Comparison of ENCODE assay signal across 8 mouse cellular contexts in genomic region chr17:57096623-57096920, GRCm38 (mm10). TPM values are rescaled to one million over a fixed set of nuclear protein-coding genes. Genes with fewer than 3 reads are reported as not detected.
DNase-seq lines count a peak whose midpoint lies in the region; ATAC-seq lines count a peak whose summit lies in the region.

No protein-coding gene starts in this region.

- no peaks in the 10 kb centered on the region for H3K9me3 ChIP-seq in intestine, embryonic 15.5 days
- 0 out of 2 replicates have a peak, but pooled peaks cover 3% of the 10 kb centered on the region for H3K9me3 ChIP-seq in midbrain, embryonic 10.5 days (replicated peaks)

- H3K4me1 ChIP-seq in intestine, embryonic 15.5 days (replicated peaks), result 0 out of 2 replicates have a peak, but pooled peaks cover 2% of the 10 kb centered on the region
- peaks cover 18% of the 10 kb centered on the region for H3K4me1 ChIP-seq in midbrain, embryonic 10.5 days

- no peak overlapping the region for H3K27ac ChIP-seq in intestine, embryonic 15.5 days
- no peak overlapping the region for H3K27ac ChIP-seq in midbrain, embryonic 10.5 days (replicated peaks)

- peak overlapping the region; percentile 52 for H3K4me2 ChIP-seq in intestine, embryonic 15.5 days (replicated peaks)

- no peaks in the 10 kb centered on the region for H3K36me3 ChIP-seq in intestine, embryonic 15.5 days
- no peaks in the 10 kb centered on the region for H3K36me3 ChIP-seq in midbrain, embryonic 10.5 days

- peak overlapping the region; percentile 23 for H3K4me3 ChIP-seq in intestine, embryonic 15.5 days (replicated peaks)
- H3K4me3 ChIP-seq in midbrain, embryonic 10.5 days, result peak overlapping the region; percentile 44

- H3K27me3 ChIP-seq in intestine, embryonic 15.5 days (replicated peaks), result no peaks in the 10 kb centered on the region
- no peaks in the 10 kb centered on the region for H3K27me3 ChIP-seq in midbrain, embryonic 10.5 days (ENCODE audit: low read depth, poor library complexity, severe bottlenecking)

- intact Hi-C loops in left cerebral cortex, postnatal 25 days (cut with DNase I), result loop anchor here (1.0 to 2.0 kb wide), 2 partner anchors 71 to 238 kb away; no protein-coding TSS in a partner anchor

- DNase-seq in adipocyte (ENCODE audit: low spot score), result peak; percentile 69
- DNase-seq in embryo, embryonic 10 days (ENCODE audit: low spot score), result peak; percentile 88
- DNase-seq in gastrocnemius, postnatal 25 days, result peak; percentile 67
- DNase-seq in left cerebral cortex, postnatal 25 days (ENCODE audit: low spot score in 2 of 2), result peak; percentile 80 to 83
- peak; percentile 81 for DNase-seq in midbrain, embryonic 10.5 days (ENCODE audit: low spot score)
- DNase-seq in right cerebral cortex, postnatal 36 days (ENCODE audit: low spot score in 2 of 2), result peak; percentile 69 to 72
- DNase-seq in yolk sac, embryonic 10.5 days (ENCODE audit: low spot score), result peak; percentile 50

- no peak overlapping the region for H3K9ac ChIP-seq in intestine, embryonic 15.5 days

- ATAC-seq in intestine, embryonic 15.5 days, result peak; percentile 86

- 2% methylated on average over 11 of the region's 11 CpGs for WGBS in intestine, embryonic 15.5 days
- WGBS in midbrain, embryonic 10.5 days, result under 1% methylated on average over 11 of the region's 11 CpGs

RNA-seq across cellular contexts. Expression of gene Tnfsf9, which starts 8.6 kb away (rescaled TPM):
- total RNA-seq in gastrocnemius, postnatal 25 days (2021), result under 1 TPM; 0.27 to 0.41 TPM
- 8.3 and 8.9 TPM in 2 replicates for polyA plus RNA-seq in intestine, embryonic 15.5 days (2015; fragmentation: Nextera tagmentation; extraction: Ambion mirVana)
- total RNA-seq in left cerebral cortex, postnatal 25 days (2021), result 1 to 10 TPM in 1 of 2 experiments, not detected in 1; 1.2 TPM
- polyA plus RNA-seq in midbrain, embryonic 10.5 days (2016; fragmentation: Nextera tagmentation; extraction: Ambion mirVana), result 11.7 and 12.3 TPM in 2 replicates

RNA-seq across cellular contexts. Expression of gene Tubb4a, which starts 9.0 kb away (rescaled TPM):
- 1 to 10 TPM; 1.1 to 1.3 TPM for total RNA-seq in gastrocnemius, postnatal 25 days (2021)
- 24.2 and 27.1 TPM in 2 replicates for polyA plus RNA-seq in intestine, embryonic 15.5 days (2015; fragmentation: Nextera tagmentation; extraction: Ambion mirVana)
- total RNA-seq in left cerebral cortex, postnatal 25 days (2021), result 100 to 1,000 TPM; 641 to 646 TPM
- polyA plus RNA-seq in midbrain, embryonic 10.5 days (2016; fragmentation: Nextera tagmentation; extraction: Ambion mirVana), result 68.7 and 128 TPM in 2 replicates

RNA-seq across cellular contexts. Expression of gene Dennd1c, which starts 18.3 kb away (rescaled TPM):
- 1 to 10 TPM in 1 of 2 experiments, under 1 TPM in 1; 0.31 to 1.2 TPM for total RNA-seq in gastrocnemius, postnatal 25 days (2021)
- polyA plus RNA-seq in intestine, embryonic 15.5 days (2015; fragmentation: Nextera tagmentation; extraction: Ambion mirVana), result 6.5 and 6.7 TPM in 2 replicates
- total RNA-seq in left cerebral cortex, postnatal 25 days (2021), result 1 to 10 TPM in 1 of 2 experiments, under 1 TPM in 1; 0.78 to 2.2 TPM
- polyA plus RNA-seq in midbrain, embryonic 10.5 days (2016; fragmentation: Nextera tagmentation; extraction: Ambion mirVana), result 1.5 and 2.3 TPM in 2 replicates

RNA-seq across cellular contexts. Expression of gene Slc25a23, which starts 36.9 kb away (rescaled TPM):
- total RNA-seq in gastrocnemius, postnatal 25 days (2021), result 10 to 100 TPM; 35.8 to 48.9 TPM
- polyA plus RNA-seq in intestine, embryonic 15.5 days (2015; fragmentation: Nextera tagmentation; extraction: Ambion mirVana), result 7.8 and 8.8 TPM in 2 replicates
- 100 to 1,000 TPM; 338 to 348 TPM for total RNA-seq in left cerebral cortex, postnatal 25 days (2021)
- polyA plus RNA-seq in midbrain, embryonic 10.5 days (2016; fragmentation: Nextera tagmentation; extraction: Ambion mirVana), result 10.4 and 12.6 TPM in 2 replicates

RNA-seq across cellular contexts. Expression of gene Crb3, which starts 37.7 kb away (rescaled TPM):
- under 1 TPM; 0.77 to 0.99 TPM for total RNA-seq in gastrocnemius, postnatal 25 days (2021)
- polyA plus RNA-seq in intestine, embryonic 15.5 days (2015; fragmentation: Nextera tagmentation; extraction: Ambion mirVana), result 90.2 and 91.6 TPM in 2 replicates
- 1 to 10 TPM; 1.2 to 2.4 TPM for total RNA-seq in left cerebral cortex, postnatal 25 days (2021)
- polyA plus RNA-seq in midbrain, embryonic 10.5 days (2016; fragmentation: Nextera tagmentation; extraction: Ambion mirVana), result 1.2 and 1.5 TPM in 2 replicates

Comparison
In these comparisons a context has a peak if more than half of its experiments do, and no peak if none do; other contexts are left out.
1. RNA of gene Tubb4a, which starts 9.0 kb away (total RNA-seq): 641 to 646 TPM in left cerebral cortex, postnatal 25 days; 1.1 to 1.3 TPM in gastrocnemius, postnatal 25 days; every median in the first group is over 100 times any median in the second.
2. Peak in every context shown above with its lines, with median percentiles within 50 percentile points of each other: DNase-seq.